Comparison of ENCODE assay signal across 17 mouse cellular contexts in the genomic region with DNA sequence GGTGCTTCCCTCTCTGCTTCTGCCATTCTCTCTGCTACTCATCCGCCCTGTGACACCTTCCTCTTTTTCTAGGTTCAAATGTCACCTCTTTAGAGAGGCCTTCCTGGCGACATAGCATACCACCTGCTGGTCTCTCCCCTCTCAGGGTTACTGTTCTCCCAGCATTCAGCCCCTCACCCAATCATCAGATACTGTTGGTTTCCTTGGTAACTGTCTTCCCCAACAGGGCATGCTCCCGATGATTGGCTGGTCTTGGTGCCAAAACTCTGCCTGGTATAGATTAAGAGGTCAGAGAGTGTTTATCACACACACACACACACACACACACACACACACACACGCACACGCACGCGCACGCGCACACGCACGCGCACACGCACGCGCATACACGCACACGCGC. TPM values are rescaled to one million over a fixed set of nuclear protein-coding genes. Genes with fewer than 3 reads are reported as not detected.
DNase-seq lines count a peak whose midpoint lies in the region; ATAC-seq and TF ChIP-seq lines count a peak whose summit lies in the region.
"Had no signal": no experiment of that assay in that cellular context is flagged by ENCODE, and none has a peak within 500 bp of the region (broad histone marks: within the 10 kb centered on the region; RNA-seq: fewer than 3 reads in every experiment).

No protein-coding gene starts in this region.

- no peak overlapping the region for H3K9ac ChIP-seq in embryonic facial prominence, embryonic 11.5 days (replicated peaks; ENCODE audit: low read length)
- no peak overlapping the region for H3K9ac ChIP-seq in embryonic facial prominence, embryonic 13.5 days
- H3K9ac ChIP-seq in hindbrain, postnatal 0 days (replicated peaks; ENCODE audit: low read length): no peak overlapping the region
- H3K9ac ChIP-seq in midbrain, embryonic 15.5 days: no peak overlapping the region
- H3K9ac ChIP-seq: embryonic facial prominence, embryonic 12.5 days; heart, embryonic 12.5 days; liver, embryonic 12.5 days; stomach, embryonic 15.5 days had no signal

- no peak for ATAC-seq in embryonic facial prominence, embryonic 11.5 days (replicated peaks; ENCODE audit: insufficient number of reproducible peaks, low FRiP score, low TSS enrichment, low read depth)
- no peak; the same call in 1 of the 2 replicates for ATAC-seq in embryonic facial prominence, embryonic 13.5 days (ENCODE audit: insufficient number of reproducible peaks, insufficient read depth, low FRiP score, low TSS enrichment, low read depth)
- ATAC-seq in hindbrain, postnatal 0 days: peak; percentile 80
- peak; percentile 81 for ATAC-seq in midbrain, embryonic 15.5 days (replicated peaks)
- ATAC-seq: inflammation-experienced regulatory T-cells, adult 6 months; liver, embryonic 12.5 days had no signal

- 70% methylated on average over 18 of the region's 18 CpGs for WGBS in embryonic facial prominence, embryonic 11.5 days
- WGBS in embryonic facial prominence, embryonic 10.5 days: 74% methylated on average over 18 of the region's 18 CpGs
- WGBS in embryonic facial prominence, embryonic 13.5 days: 60% methylated on average over 18 of the region's 18 CpGs
- WGBS in hindbrain, postnatal 0 days: 70% methylated on average over 18 of the region's 18 CpGs
- WGBS in midbrain, embryonic 15.5 days: 51% methylated on average over 18 of the region's 18 CpGs

- no peak overlapping the region for H3K4me3 ChIP-seq in embryonic facial prominence, embryonic 11.5 days (ENCODE audit: low read depth, low read length)
- H3K4me3 ChIP-seq in embryonic facial prominence, embryonic 10.5 days: no peak overlapping the region
- H3K4me3 ChIP-seq in embryonic facial prominence, embryonic 13.5 days: no peak overlapping the region
- no peak overlapping the region for H3K4me3 ChIP-seq in hindbrain, postnatal 0 days (ENCODE audit: low read length)
- H3K4me3 ChIP-seq in midbrain, embryonic 15.5 days: no peak overlapping the region
- H3K4me3 ChIP-seq: embryonic facial prominence, embryonic 12.5 days; heart, embryonic 12.5 days; liver, embryonic 12.5 days; myocyte; stomach, embryonic 15.5 days had no signal

- peak; percentile 26 for DNase-seq in embryonic facial prominence, embryonic 11.5 days (ENCODE audit: low spot score)
- DNase-seq in embryonic facial prominence, embryonic 10.5 days (ENCODE audit: low spot score): no peak
- peak; percentile 68 for DNase-seq in hindbrain, postnatal 0 days (ENCODE audit: low spot score)
- DNase-seq in adrenal gland, adult (ENCODE audit: inconsistent age in 2 of 2, low spot score in 1 of 2): no peak
- DNase-seq in urinary bladder, postnatal 36 days (ENCODE audit: low spot score in 2 of 2): no peak
- DNase-seq in testis, postnatal 14 days (ENCODE audit: low spot score): no peak
- DNase-seq: lung, postnatal 36 days; right cerebral cortex, postnatal 14 days had no signal

- H3K36me3 ChIP-seq in embryonic facial prominence, embryonic 11.5 days (replicated peaks; ENCODE audit: control insufficient read depth, insufficient read depth, low read depth, low read length): no peaks in the 10 kb centered on the region
- H3K36me3 ChIP-seq in embryonic facial prominence, embryonic 10.5 days (replicated peaks): no peaks in the 10 kb centered on the region
- no peaks in the 10 kb centered on the region for H3K36me3 ChIP-seq in embryonic facial prominence, embryonic 13.5 days
- no peaks in the 10 kb centered on the region for H3K36me3 ChIP-seq in hindbrain, postnatal 0 days (ENCODE audit: insufficient read depth, low read length)
- H3K36me3 ChIP-seq in midbrain, embryonic 15.5 days (replicated peaks): no peaks in the 10 kb centered on the region
- H3K36me3 ChIP-seq: embryonic facial prominence, embryonic 12.5 days; heart, embryonic 12.5 days; liver, embryonic 12.5 days; stomach, embryonic 15.5 days had no signal

- TF ChIP-seq CTCF in hindbrain, postnatal 0 days (IDR thresholded peaks at IDR 0.05; ENCODE audit: low read depth): no peak

- no peaks in the 10 kb centered on the region for H3K27me3 ChIP-seq in embryonic facial prominence, embryonic 11.5 days (ENCODE audit: control insufficient read depth, insufficient read depth, low read length)
- peaks cover 17% of the 10 kb centered on the region; the same call in 1 of the 2 replicates for H3K27me3 ChIP-seq in embryonic facial prominence, embryonic 10.5 days (replicated peaks; ENCODE audit: low read depth, poor library complexity, severe bottlenecking)
- no peaks in the 10 kb centered on the region for H3K27me3 ChIP-seq in embryonic facial prominence, embryonic 13.5 days
- H3K27me3 ChIP-seq in hindbrain, postnatal 0 days (ENCODE audit: insufficient read depth, low read length): no peaks in the 10 kb centered on the region
- no peaks in the 10 kb centered on the region for H3K27me3 ChIP-seq in midbrain, embryonic 15.5 days (replicated peaks)
- H3K27me3 ChIP-seq: stomach, embryonic 15.5 days had no signal

- H3K4me1 ChIP-seq in embryonic facial prominence, embryonic 11.5 days (ENCODE audit: control insufficient read depth, insufficient read depth, low read length): peaks cover 2% of the 10 kb centered on the region; the same call in 1 of the 2 replicates
- H3K4me1 ChIP-seq in embryonic facial prominence, embryonic 10.5 days: peaks cover 35% of the 10 kb centered on the region
- H3K4me1 ChIP-seq in embryonic facial prominence, embryonic 13.5 days: peaks cover 18% of the 10 kb centered on the region
- H3K4me1 ChIP-seq in hindbrain, postnatal 0 days (ENCODE audit: insufficient read depth, low read length): peaks cover 12% of the 10 kb centered on the region; the same call in 1 of the 2 replicates
- H3K4me1 ChIP-seq in midbrain, embryonic 15.5 days: peaks cover 18% of the 10 kb centered on the region
- H3K4me1 ChIP-seq: liver, embryonic 12.5 days had no signal

- H3K4me2 ChIP-seq in embryonic facial prominence, embryonic 11.5 days (ENCODE audit: low read depth, low read length): no peak overlapping the region
- H3K4me2 ChIP-seq in embryonic facial prominence, embryonic 13.5 days: 0 out of 2 replicates have a peak overlapping the region, but pooled peaks have one; percentile 11
- no peak overlapping the region for H3K4me2 ChIP-seq in hindbrain, postnatal 0 days (ENCODE audit: low read depth, low read length)
- H3K4me2 ChIP-seq in midbrain, embryonic 15.5 days: peak overlapping the region; percentile 20; the same call in 1 of the 2 replicates
- H3K4me2 ChIP-seq: embryonic facial prominence, embryonic 12.5 days; heart, embryonic 12.5 days; liver, embryonic 12.5 days; stomach, embryonic 15.5 days had no signal

- no peak overlapping the region for H3K27ac ChIP-seq in embryonic facial prominence, embryonic 11.5 days (replicated peaks; ENCODE audit: low read depth, low read length)
- H3K27ac ChIP-seq in embryonic facial prominence, embryonic 10.5 days (replicated peaks): no peak overlapping the region
- H3K27ac ChIP-seq in embryonic facial prominence, embryonic 13.5 days: no peak overlapping the region
- peak overlapping the region; percentile 15; the same call in 1 of the 2 replicates for H3K27ac ChIP-seq in hindbrain, postnatal 0 days
- H3K27ac ChIP-seq in midbrain, embryonic 15.5 days: peak overlapping the region; percentile 71
- H3K27ac ChIP-seq: embryonic facial prominence, embryonic 12.5 days; liver, embryonic 12.5 days; stomach, embryonic 15.5 days had no signal

- no peaks in the 10 kb centered on the region for H3K9me3 ChIP-seq in embryonic facial prominence, embryonic 11.5 days (replicated peaks; ENCODE audit: control insufficient read depth, low read length)
- H3K9me3 ChIP-seq in embryonic facial prominence, embryonic 10.5 days: no peaks in the 10 kb centered on the region
- no peaks in the 10 kb centered on the region for H3K9me3 ChIP-seq in embryonic facial prominence, embryonic 13.5 days
- H3K9me3 ChIP-seq in hindbrain, postnatal 0 days (ENCODE audit: low read length): no peaks in the 10 kb centered on the region
- H3K9me3 ChIP-seq in midbrain, embryonic 15.5 days: no peaks in the 10 kb centered on the region
- H3K9me3 ChIP-seq: embryonic facial prominence, embryonic 12.5 days; liver, embryonic 12.5 days; stomach, embryonic 15.5 days had no signal

RNA-seq across cellular contexts. Expression of a gene that starts 2.4 kb away (rescaled TPM):
- polyA plus RNA-seq in embryonic facial prominence, embryonic 11.5 days (2014; fragmentation: Nextera tagmentation; extraction: Ambion mirVana): 2.9 and 3.5 TPM in 2 replicates
- polyA plus RNA-seq in embryonic facial prominence, embryonic 10.5 days (2016; fragmentation: Nextera tagmentation; extraction: Ambion mirVana): 4.4 and 5.0 TPM in 2 replicates
- 1.4 and 1.8 TPM in 2 replicates for polyA plus RNA-seq in embryonic facial prominence, embryonic 13.5 days (2015; fragmentation: Nextera tagmentation; extraction: Ambion mirVana)
- 1.7 TPM in 1 of 2 replicates, not detected in the other for total RNA-seq in hindbrain, postnatal 0 days (2014; rRNA removed)
- polyA plus RNA-seq in hindbrain, postnatal 0 days (2015; fragmentation: Nextera tagmentation; extraction: Ambion mirVana): 1.5 and 1.6 TPM in 2 replicates
- polyA plus RNA-seq in midbrain, embryonic 15.5 days (2015; fragmentation: Nextera tagmentation; extraction: Ambion mirVana): 1.9 and 2.3 TPM in 2 replicates
- total RNA-seq: MEL had no signal
- polyA plus RNA-seq: inflammation-experienced regulatory T-cells, adult 6 months; myocyte had no signal

RNA-seq across cellular contexts. Expression of a gene that starts 4.8 kb away (rescaled TPM):
- 0.17 and 0.21 TPM in 2 replicates for polyA plus RNA-seq in embryonic facial prominence, embryonic 11.5 days (2014; fragmentation: Nextera tagmentation; extraction: Ambion mirVana)
- 0.14 and 0.38 TPM in 2 replicates for polyA plus RNA-seq in embryonic facial prominence, embryonic 10.5 days (2016; fragmentation: Nextera tagmentation; extraction: Ambion mirVana)
- polyA plus RNA-seq in embryonic facial prominence, embryonic 13.5 days (2015; fragmentation: Nextera tagmentation; extraction: Ambion mirVana): 0.08 and 0.14 TPM in 2 replicates
- total RNA-seq in hindbrain, postnatal 0 days (2014; rRNA removed): under 0.01 TPM in 1 of 2 replicates, not detected in the other
- 0.04 TPM in 1 of 2 replicates, not detected in the other for polyA plus RNA-seq in hindbrain, postnatal 0 days (2015; fragmentation: Nextera tagmentation; extraction: Ambion mirVana)
- polyA plus RNA-seq in midbrain, embryonic 15.5 days (2015; fragmentation: Nextera tagmentation; extraction: Ambion mirVana): 0.11 TPM in 1 of 2 replicates, not detected in the other
- total RNA-seq: MEL had no signal
- polyA plus RNA-seq: heart, embryonic 12.5 days; inflammation-experienced regulatory T-cells, adult 6 months; liver, embryonic 12.5 days had no signal

RNA-seq across cellular contexts. Expression of a gene that starts 56.1 kb away (rescaled TPM):
- 0.20 and 0.96 TPM in 2 replicates for polyA plus RNA-seq in embryonic facial prominence, embryonic 11.5 days (2014; fragmentation: Nextera tagmentation; extraction: Ambion mirVana)
- polyA plus RNA-seq in embryonic facial prominence, embryonic 10.5 days (2016; fragmentation: Nextera tagmentation; extraction: Ambion mirVana): 0.24 and 0.50 TPM in 2 replicates
- polyA plus RNA-seq in embryonic facial prominence, embryonic 13.5 days (2015; fragmentation: Nextera tagmentation; extraction: Ambion mirVana): 1.3 and 1.8 TPM in 2 replicates
- 21.7 and 29.8 TPM in 2 replicates for total RNA-seq in hindbrain, postnatal 0 days (2014; rRNA removed)
- polyA plus RNA-seq in hindbrain, postnatal 0 days (2015; fragmentation: Nextera tagmentation; extraction: Ambion mirVana): 10.1 and 11.2 TPM in 2 replicates
- 5.8 and 9.3 TPM in 2 replicates for polyA plus RNA-seq in midbrain, embryonic 15.5 days (2015; fragmentation: Nextera tagmentation; extraction: Ambion mirVana)
- total RNA-seq: MEL had no signal
- polyA plus RNA-seq: inflammation-experienced regulatory T-cells, adult 6 months had no signal

Comparison
In these comparisons a context has a peak if more than half of its experiments do, and no peak if none do; other contexts are left out.
1. DNase-seq: peak in embryonic facial prominence, embryonic 11.5 days (single experiment) and hindbrain, postnatal 0 days (single experiment); none in embryonic facial prominence, embryonic 10.5 days (single experiment), adrenal gland, adult (0 of 2), urinary bladder, postnatal 36 days (0 of 2) and testis, postnatal 14 days (single experiment).
2. H3K4me2 ChIP-seq: peak in embryonic facial prominence, embryonic 13.5 days (single experiment) and midbrain, embryonic 15.5 days (single experiment); none in embryonic facial prominence, embryonic 11.5 days (single experiment) and hindbrain, postnatal 0 days (single experiment).
3. ATAC-seq: peak in hindbrain, postnatal 0 days (single experiment) and midbrain, embryonic 15.5 days (single experiment); none in embryonic facial prominence, embryonic 11.5 days (single experiment) and embryonic facial prominence, embryonic 13.5 days (single experiment).
4. H3K27ac ChIP-seq: peak in hindbrain, postnatal 0 days (single experiment) and midbrain, embryonic 15.5 days (single experiment); none in embryonic facial prominence, embryonic 11.5 days (single experiment), embryonic facial prominence, embryonic 10.5 days (single experiment) and embryonic facial prominence, embryonic 13.5 days (single experiment).